Mouse (Mus musculus) left cerebral cortex, adult 8-10 months (tissue): Measurements from ENCODE around the gene Myo18b. TPM values are rescaled to one million over a fixed set of nuclear protein-coding genes. Genes with fewer than 3 reads are reported as not detected.

Experiments
- DNase-seq, 2 experiments: peaks; one replicate each; pipeline ENCODE4 v3.0.0; 2022; ENCODE audit warnings: low spot score in 2 of 2
- total RNA-seq, 4 experiments: library from RNA; stranded (reverse); gene quantifications; 2 replicates each; pipeline ENCODE4 v1.2.4; 2022

Gene Myo18b
- total RNA-seq, 4 experiments from 2014 or later: 1.4 to 1.7 (median 1.5) TPM

GRCm38 (mm10) chr5:112749634-112750033, 146.5 kb downstream of the Myo18b start:
- DNase-seq: no peak

DNA sequence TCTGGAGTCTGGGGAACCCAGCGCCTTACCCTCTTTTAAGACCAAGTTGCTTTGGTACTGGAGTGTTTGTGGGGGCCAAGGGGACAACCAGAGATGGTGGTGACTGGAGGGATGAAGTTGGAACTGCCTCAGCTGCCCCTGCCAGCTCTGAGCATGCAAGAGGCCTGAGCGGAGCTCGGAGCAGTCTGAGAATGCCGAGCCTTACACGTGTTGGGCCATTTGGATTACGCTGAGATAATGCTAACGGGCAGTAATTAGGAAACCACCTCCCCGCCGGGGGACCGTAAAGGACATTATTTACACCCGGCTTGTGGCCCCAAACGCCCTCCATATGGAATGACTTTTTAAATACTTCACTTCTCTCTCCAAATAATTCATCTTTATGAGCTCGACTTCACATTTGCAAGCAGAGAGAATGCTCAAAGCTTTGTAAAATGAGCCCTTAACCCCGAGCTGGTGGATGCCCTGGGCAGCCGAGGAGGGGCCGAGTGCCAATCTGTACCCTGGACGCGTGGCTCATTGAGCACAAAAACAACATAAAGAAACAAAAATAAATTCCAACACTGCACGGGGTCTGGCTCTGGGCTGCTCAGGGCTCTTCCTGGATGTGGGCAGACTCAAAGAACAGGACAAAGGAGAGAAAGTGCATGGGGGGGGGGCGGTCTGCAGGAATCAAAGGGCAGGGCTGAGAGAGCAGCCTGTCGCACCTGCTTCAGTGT, 148.0 kb downstream of the Myo18b start:
- DNase-seq: no peak

DNA sequence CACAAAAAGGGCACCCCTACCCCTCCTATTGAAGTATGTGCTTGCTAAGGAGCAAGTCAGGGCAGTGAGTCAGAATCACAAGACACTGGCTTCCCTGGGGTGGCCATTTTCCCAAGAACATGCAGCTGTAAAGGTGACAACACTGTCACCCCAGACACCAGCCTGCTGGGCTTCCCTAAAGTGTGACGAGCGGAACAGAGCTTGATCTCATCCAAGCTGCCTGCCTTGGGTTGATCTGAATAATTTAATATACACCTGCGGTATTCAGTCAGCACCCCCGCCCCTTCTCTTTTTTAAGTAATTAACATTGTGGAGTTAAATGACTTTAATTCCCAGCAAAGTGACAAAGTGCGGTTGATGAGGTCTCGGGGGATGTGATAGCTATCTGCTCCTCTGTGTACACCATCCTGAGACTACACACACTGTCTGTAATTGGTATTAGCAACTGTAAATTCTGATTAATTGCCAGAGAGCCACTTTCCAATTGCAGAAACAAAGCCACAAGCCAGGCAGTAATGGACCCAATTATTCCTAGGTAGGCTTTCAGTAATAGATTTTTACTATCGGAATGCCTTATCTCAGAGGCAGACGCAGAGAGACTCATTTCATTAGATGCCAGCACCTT, 148.7 kb downstream of the Myo18b start:
- no peak for DNase-seq

DNA sequence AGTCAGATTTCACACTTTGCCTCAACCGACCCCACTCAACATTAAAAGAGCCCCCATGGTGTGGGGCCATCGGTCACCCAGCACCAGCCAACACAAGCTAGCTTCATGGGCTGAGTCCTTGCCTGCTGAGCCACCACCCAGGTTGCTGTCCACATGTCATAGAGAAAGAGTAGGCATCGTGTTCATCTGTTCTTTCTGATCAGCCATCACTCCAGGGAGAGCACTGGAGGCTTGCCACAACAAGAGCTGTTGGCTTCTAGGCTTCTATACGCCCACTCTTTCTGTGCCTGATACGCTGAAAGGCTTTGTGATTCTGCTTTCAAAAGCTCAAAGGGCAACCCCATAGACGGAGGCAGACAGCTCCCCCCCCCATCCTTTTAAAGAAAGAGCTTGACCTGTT, 151.0 kb downstream of the Myo18b start:
- DNase-seq: no peak

- no peak for DNase-seq
Measured at GRCm38 (mm10) chr5:112744571-112744970, 151.6 kb downstream of the Myo18b start.

- DNase-seq: no peak
Measured at GRCm38 (mm10) chr5:112743121-112743520, 153.0 kb downstream of the Myo18b start.

GRCm38 (mm10) chr5:112740651-112741050, 155.5 kb downstream of the Myo18b start:
- peak in 1 of 2 experiments; percentile 68 for DNase-seq

GRCm38 (mm10) chr5:112735040-112735439, 161.1 kb downstream of the Myo18b start:
- DNase-seq: no peak

GRCm38 (mm10) chr5:112730604-112731003, 165.6 kb downstream of the Myo18b start:
- DNase-seq: no peak

GRCm38 (mm10) chr5:112728432-112728831, 167.7 kb downstream of the Myo18b start:
- no peak for DNase-seq

DNA sequence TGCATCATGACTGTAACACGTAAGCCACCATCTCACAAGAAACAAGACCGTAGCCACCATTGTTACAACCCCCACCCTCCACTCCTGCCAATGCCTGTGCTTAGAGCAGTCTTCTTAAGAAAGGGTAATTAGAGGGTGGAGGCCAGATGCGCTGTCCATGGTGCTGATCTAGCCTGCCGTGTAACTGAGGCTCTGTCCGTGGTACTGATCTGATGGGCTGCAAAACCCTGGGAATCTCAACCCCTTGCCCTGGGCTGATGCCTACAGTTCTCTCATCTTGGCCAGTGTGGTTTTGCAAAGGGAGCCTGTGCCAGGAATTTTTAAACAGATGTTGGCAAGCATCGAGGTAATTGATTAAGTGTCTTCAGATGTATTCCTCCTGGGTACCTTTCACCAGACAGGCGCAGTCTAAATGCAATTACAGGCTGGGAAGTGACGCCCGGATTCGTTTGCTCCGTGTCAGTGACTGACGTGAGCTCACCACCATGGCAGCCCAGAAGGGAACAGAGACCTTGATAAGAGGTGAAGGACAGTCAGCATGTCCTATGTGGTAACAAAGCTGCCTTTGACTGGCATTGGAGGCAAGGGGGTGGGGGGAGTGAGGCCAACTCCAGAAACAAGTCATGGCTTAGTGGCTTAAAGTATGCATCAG, 177.4 kb downstream of the Myo18b start:
- no peak for DNase-seq

- no peak for DNase-seq
Measured at GRCm38 (mm10) chr5:112714679-112715446, 181.3 kb downstream of the Myo18b start.

- no peak for DNase-seq
Measured at GRCm38 (mm10) chr5:112709831-112710230, 186.3 kb downstream of the Myo18b start.

DNA sequence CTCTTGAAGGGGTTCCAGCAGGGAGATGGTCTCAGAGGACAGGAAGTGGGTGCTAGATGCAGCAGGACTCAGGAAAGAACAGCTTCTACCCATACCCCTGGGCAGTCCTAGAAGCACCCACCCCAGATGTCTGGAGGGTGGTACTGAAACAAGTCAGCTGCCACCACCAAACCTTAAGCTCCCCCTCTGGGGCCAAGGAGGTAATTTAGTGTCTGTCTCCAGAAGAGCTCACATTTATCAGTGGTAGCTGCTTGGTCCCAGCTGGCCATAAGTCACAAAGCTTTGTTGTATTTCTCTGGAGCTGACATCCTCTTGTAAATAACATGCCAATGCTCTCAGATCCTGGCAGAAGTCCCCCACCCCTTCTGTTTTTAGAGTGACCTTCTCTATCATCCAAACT, 187.7 kb downstream of the Myo18b start:
- DNase-seq: no peak

GRCm38 (mm10) chr5:112707478-112707877, 188.7 kb downstream of the Myo18b start:
- no peak for DNase-seq

GRCm38 (mm10) chr5:112700794-112701193, 195.4 kb downstream of the Myo18b start:
- peak; percentile 18 to 82 for DNase-seq

- peak in 1 of 2 experiments; percentile 53 for DNase-seq
Measured at GRCm38 (mm10) chr5:112696683-112697082, 199.5 kb downstream of the Myo18b start.

- no peak for DNase-seq
Measured at GRCm38 (mm10) chr5:112695254-112695711, 200.9 kb downstream of the Myo18b start.

DNA sequence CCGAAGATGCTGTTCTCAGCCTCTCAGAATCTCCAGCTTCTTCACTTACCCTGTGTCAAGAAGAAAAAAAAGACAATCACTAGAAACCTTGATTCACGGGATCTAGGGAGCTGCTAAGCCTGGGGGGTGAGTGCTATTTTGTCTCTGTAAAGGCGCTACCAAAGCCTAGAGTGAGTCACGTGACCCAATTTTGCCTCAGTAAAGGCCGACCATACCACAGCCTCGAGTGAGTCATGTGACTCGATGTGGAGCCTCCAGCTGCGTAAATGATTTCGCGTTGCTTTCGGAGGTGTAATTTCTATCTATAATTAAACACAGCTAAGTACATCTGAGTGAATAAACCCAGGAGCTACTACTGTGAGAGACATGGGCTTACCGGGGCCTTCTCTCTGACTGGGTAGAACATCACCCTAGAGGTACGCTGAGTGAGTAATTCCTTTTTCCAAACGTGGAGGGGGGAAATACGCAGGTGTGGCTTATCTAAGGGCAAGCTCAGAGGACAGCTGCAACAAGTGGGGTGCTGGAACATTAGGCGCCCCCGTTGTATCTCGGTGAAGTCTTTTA, 202.8 kb downstream of the Myo18b start:
- DNase-seq: peak; percentile 34 to 74

GRCm38 (mm10) chr5:112687100-112687818, 208.9 kb downstream of the Myo18b start:
- DNase-seq: no peak
